Comparison of ENCODE assay signal across 8 mouse cellular contexts in genomic region chr11:79577741-79578140, GRCm38 (mm10). TPM values are rescaled to one million over a fixed set of nuclear protein-coding genes. Genes with fewer than 3 reads are reported as not detected.
DNase-seq lines count a peak whose midpoint lies in the region.

No protein-coding gene starts in this region.

- peak; percentile 76 to 86 for DNase-seq in CD8-positive naive resting alpha-beta T cell, adult 2 months (ENCODE audit: low read depth in 2 of 2, low spot score in 2 of 2)
- DNase-seq in R1 (ENCODE audit: low read depth, low spot score): peak; percentile 83
- DNase-seq in cerebellum, postnatal 36 days: peak; percentile 71 to 83
- DNase-seq in gastrocnemius, adult 8-10 months (ENCODE audit: low spot score in 2 of 2): peak; percentile 58 to 64
- DNase-seq in kidney, postnatal 4 days: peak; percentile 83 to 86
- peak; percentile 72 to 73 for DNase-seq in lung, adult 18-20 months
- peak; percentile 84 for DNase-seq in retina, postnatal 1 day
- peak; percentile 57 to 66 for DNase-seq in urinary bladder, postnatal 36 days (ENCODE audit: low spot score in 2 of 2)

RNA-seq across cellular contexts. Expression of gene Rab11fip4, which starts 13.3 kb away (rescaled TPM):
- under 1 TPM; 0.10 to 0.81 (median 0.28) TPM for total RNA-seq in gastrocnemius, adult 8-10 months (2022)

RNA-seq across cellular contexts. Expression of gene Evi2a, which starts 47.3 kb away (rescaled TPM):
- total RNA-seq in gastrocnemius, adult 8-10 months (2022): 1 to 10 TPM; 1.8 to 6.6 (median 5.6) TPM

RNA-seq across cellular contexts. Expression of gene Evi2, which starts 47.4 kb away (rescaled TPM):
- under 1 TPM in 1 of 4 experiments, not detected in 3; 0.19 TPM for total RNA-seq in gastrocnemius, adult 8-10 months (2022)

RNA-seq across cellular contexts. Expression of gene Evi2b, which starts 54.2 kb away (rescaled TPM):
- under 1 TPM in 3 of 4 experiments, not detected in 1; 0.27 to 0.45 (median 0.39) TPM for total RNA-seq in gastrocnemius, adult 8-10 months (2022)

Comparison
In these comparisons a context has a peak if more than half of its experiments do, and no peak if none do; other contexts are left out.
1. Peak in every context shown above with its lines: DNase-seq.